Mouse (Mus musculus): ENCODE measurements around the gene Nit2.
"Not testable (repeated sequence)": the region's sequence is repeated elsewhere in the genome, so short reads cannot be mapped to it uniquely, and the experiment has no call there.

Nit2 gene

DNA sequence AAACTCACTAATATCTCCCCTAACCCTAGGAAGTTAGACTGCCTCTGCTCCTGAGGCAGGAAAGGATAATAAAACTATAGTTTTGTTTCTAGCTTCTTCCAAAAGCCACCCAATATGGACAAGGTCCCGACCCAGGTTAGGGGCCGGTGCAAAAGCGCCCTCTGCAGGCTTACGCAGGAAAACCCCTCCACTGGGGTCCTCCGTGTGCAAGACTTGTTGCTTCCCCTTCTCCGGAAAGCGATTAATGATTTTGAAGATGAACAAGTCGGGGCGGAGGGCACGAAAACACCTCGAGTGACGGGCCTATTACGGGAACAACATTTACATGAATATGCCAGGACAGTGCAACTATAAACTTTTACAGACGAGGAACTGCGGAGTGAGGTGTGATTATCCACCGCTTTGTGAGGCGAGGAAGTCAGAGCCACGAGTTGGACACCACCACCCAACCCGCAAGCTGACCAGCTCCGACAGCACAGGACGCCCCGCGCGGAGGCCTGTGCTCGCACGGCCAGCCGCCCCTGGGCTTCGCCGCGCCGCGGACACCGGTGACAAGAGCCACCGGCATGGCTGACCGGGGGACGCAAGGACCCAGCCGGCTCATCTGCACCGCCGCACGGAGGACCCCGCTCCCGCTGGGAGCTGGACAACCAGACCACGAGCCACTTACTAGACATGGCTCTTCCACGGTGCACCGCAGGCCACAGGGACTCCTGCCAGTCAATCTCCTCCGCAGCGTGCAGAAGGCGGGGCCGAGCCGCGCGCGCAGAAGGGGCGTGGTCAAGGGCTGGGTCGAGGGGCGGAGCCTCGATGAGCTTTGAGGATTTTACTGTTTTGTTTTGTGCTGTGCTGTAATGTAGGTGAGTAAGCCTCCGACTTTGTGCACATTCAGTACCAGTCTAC is at the start of gene Nit2:
Nit2 (minus strand) TSS at position 731 of the 903 bp plus-strand sequence.
- DNase-seq (ENCODE audit: extremely low spot score, low spot score) = peak; percentile 96

DNA sequence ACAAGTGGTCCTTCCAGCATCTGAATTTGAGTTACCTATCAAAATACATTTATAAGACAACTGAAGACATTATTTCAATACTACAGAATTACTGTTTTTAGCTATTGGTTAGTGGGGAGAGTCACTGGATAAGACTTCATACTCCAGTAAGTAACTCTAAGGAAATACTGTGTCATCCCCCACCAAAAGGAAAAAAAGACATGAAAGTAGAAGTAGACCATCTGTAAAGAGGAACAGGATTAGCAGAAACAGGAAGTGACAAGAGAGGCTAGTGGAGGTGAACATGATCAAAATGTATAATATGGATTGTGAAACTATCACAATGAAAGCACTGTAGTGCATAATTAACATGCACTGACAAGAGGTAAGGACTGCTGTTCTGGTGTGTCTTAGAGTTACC is 48.8 kb upstream of the Nit2 start:
- DNase-seq (ENCODE audit: extremely low spot score, low spot score) = no peak

DNA sequence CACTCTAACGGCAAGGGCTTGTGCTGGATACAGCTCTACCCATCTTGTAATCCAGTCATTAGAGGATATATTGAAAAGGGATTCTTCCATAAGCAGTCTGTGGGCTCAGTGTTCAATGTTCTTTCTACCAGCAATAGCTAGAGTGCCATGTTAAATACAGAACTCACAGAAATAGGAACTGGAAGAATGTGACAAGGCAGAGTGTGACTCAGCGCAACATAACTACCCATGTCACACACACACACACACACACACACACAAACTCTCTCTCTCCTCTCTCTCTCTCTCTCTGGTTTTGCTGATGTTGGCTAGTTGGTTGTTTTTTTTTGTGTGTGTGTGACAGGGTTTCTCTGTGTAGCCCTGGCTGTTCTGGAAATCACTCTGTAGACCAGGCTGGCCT is 43.9 kb upstream of the Nit2 start:
- no peak for DNase-seq (ENCODE audit: extremely low spot score, low spot score)

DNA sequence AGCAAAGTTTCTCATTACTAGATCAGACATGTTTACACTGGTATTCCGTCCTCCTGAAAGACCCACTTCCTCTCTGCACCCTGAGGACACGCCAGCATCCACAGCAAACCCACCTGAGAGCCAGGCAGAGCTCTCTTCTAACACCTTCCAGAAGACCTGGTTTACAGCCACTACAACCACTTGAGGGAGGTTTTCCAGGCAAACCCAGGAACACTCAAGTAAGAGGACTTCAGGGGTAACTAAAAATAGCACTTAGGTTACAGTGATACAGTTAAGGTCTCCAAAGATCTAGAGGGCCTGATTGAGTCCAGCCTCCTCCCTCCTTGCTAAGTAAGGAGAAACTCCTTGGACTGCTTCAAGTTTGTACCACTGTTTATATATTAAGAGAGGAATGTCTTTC is 41.2 kb upstream of the Nit2 start:
- DNase-seq (ENCODE audit: extremely low spot score, low spot score) = no peak

DNA sequence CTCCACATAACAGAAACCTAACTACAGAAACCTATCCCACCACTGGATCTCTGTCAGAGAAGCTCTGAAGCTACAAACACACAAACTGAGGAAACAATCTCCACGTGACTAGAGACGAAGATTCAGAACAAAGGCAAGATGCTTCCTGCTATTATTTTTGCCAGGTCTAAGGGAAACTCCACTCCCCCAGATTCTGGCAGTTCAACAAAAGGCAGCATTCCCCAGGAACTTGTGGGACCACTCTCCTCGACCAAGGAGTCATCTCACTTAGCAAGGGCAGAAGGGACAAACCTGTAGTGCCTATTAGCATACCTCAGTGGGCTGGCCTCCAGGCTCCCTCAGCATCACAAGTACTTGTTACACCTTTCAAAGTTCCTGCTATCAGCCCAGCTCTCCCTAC is 30.1 kb upstream of the Nit2 start:
- no peak for DNase-seq (ENCODE audit: extremely low spot score, low spot score)

DNA sequence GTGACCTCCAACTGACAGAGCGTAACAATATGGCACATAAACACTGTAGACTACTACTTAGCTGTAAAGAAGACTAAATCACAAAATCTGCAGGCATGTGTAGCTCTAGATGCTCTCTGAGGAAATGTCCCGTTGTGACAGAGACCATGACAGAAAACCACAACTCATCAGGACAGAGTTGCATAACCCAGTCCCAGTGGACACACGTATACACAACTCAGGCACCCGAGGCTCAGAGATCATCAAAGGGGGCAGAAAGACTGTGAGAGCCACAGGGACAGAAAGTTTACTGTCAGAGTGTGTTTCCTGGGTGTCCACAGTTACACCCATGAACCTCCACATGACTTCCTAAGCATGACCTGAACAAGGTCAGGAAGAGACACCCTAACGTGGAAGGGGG is 29.4 kb upstream of the Nit2 start:
- DNase-seq (ENCODE audit: extremely low spot score, low spot score) = no peak

DNA sequence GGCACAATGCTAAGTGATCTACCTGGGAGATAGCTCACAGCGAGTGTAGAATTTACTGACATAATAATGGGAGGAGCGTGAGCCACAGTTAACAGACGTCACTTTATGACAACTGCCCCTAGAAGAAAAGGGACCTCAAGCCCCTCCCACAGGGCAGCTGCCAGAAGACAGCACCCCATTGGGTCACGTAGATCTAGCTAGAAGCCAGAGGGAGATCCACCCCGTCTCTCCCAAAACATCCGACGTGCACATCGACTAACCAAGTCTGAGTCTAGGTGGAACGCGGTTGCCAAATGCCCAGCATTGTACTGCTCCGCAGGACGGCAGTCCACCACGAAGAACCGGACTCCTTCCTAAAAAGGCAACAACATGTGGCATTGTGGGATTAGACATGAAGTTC is 24.1 kb upstream of the Nit2 start:
- no peak for DNase-seq (ENCODE audit: extremely low spot score, low spot score)

DNA sequence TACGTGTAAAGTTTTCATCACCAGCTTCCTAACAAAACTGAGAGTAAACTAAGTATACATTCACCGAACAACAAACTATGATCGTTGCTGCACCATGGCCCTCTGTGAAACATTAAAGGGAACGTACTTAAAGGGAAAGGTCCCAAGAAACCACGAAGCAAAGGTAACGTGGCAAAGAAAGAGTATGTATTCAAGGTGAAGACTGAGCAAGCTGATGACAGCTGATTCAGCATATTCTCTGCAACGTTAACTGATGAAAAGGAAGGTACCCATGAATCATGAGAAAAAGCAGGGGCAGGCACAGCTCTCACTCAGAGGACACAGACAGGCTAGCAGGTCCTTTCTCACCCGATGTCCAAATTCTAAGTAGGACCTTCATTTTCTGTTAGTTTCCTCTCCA is 23.2 kb upstream of the Nit2 start:
- no peak for DNase-seq (ENCODE audit: extremely low spot score, low spot score)

DNA sequence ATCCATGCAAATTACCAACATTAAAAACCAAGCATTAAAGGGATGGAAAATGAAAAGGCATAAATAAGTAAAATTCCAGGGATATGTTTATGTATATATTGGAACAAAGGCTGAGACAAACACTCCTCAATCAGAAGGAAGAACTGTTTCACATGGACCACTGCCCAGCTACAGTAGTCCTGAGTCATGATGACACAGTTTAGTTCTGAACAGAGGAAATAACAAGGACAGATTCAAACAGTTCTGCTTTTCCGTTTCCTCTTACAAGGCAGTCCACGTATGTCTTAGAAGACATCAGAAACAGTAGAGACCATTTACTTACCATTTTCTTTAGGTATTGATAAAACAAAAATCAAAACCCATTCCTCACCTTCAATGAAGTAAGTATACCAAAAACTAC is 22.4 kb upstream of the Nit2 start:
- no peak for DNase-seq (ENCODE audit: extremely low spot score, low spot score)

DNA sequence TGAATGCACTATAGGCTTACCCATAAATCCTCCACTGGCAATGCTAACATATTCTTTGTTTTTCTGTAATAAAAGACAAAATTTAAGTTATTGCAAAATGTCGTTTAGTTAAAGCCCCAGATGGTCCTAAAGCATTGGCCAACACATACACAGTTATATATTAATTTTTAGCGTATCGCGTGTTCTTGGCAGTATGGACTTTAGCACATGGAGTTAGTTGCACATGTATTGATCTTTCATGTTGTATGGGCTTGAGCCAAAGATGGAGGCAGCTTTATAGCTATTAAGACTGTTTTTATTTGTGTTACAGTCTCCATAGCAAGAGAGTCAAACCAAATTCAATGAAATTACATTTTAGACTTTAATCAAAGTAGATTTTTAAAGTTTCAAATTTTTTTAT is 19.5 kb upstream of the Nit2 start:
- no peak for DNase-seq (ENCODE audit: extremely low spot score, low spot score)

DNA sequence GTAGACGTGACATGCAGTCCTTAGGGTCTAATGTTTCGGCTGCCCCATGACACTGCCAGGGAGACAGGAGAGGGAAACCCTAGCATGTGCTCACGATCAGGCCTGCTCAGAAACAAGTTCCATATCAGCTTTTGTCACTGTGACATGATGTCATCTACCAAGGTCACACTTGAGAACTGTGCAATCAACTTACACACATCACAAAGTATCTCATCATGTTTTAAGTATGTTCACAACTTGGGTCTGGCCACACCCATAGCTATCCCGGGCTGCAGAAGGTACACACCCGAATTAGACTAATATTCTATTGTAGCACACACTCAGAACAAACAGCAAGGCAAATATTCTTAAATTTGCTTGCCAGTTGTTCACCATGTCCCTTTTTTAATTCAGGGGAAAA is 14.9 kb upstream of the Nit2 start:
- no peak for DNase-seq (ENCODE audit: extremely low spot score, low spot score)

DNA sequence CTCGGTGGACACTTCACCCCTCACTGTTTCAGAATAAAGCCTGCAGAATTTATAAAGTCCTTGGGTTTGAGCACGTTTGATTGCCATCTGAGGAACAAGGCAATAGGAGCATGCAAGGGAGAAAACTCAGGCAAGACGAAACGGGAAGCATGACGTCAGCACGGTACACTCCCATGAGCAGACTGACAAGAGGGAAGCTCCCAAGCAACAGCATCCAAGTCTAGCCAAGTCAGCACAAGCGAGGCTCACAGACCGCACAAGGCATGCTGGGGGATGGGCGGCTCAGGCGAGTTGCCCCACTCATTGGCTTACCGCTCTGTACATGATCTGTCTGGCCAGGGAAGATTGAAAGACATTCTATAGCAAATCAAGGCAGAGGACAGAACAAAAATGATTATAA is 14.0 kb upstream of the Nit2 start:
- no peak for DNase-seq (ENCODE audit: extremely low spot score, low spot score)

DNA sequence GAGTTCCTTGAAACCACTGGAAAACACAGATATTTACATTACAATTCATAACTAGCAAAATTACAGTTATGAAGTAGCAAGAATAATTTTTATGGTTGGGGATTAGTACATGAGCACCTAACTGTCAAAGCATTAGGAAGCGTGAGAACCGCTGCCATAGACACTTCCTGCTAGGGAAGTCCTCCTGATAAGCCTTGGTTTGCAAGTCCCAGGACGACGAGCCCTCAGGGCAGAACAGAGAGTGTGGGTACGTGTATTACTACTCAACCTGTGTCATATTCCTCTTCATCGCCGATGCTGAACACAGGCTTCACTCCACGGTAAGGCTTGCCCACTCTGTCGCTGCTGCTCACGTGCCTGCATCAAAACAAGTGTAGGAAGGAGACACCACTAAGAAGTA is 10.5 kb upstream of the Nit2 start:
- no peak for DNase-seq (ENCODE audit: extremely low spot score, low spot score)

DNA sequence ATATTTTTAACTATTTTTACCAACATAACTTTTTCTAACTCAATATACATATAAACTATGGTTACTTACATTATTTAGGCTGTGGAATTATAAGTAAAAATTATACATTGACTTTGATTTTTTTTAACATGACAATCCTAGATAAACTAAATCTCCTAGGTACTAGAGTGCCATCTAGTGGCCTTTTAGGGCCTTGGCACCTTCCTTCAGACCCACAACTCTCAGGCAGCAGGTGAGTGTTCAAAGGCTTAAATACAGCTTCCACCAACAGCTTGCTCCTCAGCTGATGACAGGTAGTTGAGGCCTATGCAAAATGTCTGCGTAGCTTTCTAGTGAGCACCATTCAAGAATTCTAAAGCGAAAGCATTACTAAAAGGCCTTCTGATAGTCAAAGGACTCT is 10.1 kb upstream of the Nit2 start:
- no peak for DNase-seq (ENCODE audit: extremely low spot score, low spot score)

DNA sequence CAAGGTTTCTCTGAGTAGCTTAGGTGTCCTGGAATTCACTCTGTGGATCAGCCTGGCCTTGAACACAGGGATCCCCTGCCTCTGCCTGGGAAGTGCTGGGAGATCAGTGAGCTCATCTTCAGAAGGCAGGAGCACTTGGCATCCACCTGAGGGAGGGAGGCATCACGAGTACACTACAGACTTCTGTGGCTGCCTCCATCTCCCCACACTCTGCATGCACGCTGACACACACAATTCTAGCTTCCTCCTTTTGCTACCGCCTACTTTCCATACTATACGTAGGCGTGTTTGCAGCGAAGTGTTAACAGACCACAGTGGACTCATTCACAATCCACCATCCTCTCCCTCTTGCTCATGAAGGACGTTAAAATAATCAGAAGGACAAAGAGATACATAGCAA is 9.1 kb upstream of the Nit2 start:
- DNase-seq (ENCODE audit: extremely low spot score, low spot score) = no peak

DNA sequence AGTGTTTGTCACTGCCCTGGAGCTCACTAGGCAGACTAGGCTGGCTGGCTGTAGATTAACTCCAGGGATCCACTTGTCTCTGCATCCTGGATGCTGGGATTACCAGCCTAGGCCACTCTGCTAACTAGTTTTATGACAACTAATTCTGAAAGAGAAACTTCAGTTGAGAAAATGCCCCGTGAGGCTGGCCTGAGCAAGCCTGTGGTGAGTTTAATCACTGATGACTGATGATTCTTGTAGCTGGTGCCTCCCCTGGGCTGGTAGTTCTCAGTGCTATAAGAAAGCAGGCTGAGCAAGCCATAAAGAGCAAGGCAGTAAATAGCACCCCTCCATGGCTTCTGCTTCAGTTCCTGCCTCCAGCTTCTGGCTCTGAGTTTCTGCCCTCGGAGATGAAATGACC is 8.6 kb upstream of the Nit2 start:
- DNase-seq (ENCODE audit: extremely low spot score, low spot score) = no peak

DNA sequence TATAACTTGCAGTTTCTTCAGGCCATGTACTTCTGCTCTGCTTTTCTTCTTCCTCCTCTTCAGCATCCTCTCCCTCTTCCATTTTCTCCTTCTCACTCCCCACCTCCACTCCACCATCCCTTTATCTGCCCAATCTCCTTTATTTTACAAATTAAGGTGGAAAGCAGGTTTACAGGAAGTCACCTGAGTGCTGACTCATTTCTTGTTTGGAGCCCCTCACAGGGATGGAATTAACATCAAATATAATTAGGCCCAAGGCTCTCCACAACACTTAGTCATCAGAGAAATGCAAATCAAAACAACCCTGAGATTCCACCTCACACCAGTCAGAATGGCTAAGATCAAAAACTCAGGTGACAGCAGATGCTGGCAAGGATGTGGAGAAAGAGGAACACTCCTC is 7.3 kb upstream of the Nit2 start:
- DNase-seq (ENCODE audit: extremely low spot score, low spot score) = not testable (repeated sequence)

DNA sequence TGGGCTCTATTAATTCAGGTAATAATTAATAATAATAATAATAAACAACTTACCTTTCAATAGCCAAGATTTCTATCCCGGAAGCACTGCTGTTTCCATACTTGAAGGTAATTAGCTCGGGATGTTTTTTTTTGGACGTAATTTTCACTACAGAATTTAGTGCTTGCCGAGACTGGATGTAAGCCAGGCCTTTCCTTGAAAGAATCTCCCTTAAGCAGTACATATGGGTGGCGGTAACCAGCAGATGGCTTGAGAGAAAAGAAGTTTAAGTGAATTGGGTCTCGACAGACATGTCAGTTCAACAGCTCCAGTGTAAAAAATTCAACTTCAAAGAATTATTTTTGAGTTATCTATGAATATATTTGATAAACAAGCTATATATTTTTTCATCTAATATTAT is 4.4 kb upstream of the Nit2 start:
- no peak for DNase-seq (ENCODE audit: extremely low spot score, low spot score)

DNA sequence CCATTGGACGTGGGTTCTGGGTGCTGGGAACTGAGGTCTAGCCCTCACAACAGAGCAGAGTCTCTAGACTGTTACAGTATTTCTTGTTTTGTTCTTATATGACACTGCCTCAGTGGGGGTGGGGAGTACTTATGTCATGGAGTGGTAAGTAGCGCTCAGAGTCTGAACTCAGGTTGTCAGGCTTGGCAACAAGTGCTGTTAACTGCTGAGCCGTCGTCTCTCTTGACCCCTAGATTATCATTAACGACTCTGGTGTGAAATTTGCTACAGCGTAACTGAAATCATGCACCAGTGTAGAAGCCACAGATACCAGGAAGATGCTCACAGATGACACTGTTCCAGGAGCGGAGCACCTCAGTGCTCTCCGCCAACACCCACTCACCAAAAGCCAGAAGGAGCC is 4.0 kb upstream of the Nit2 start:
- DNase-seq (ENCODE audit: extremely low spot score, low spot score) = no peak

DNA sequence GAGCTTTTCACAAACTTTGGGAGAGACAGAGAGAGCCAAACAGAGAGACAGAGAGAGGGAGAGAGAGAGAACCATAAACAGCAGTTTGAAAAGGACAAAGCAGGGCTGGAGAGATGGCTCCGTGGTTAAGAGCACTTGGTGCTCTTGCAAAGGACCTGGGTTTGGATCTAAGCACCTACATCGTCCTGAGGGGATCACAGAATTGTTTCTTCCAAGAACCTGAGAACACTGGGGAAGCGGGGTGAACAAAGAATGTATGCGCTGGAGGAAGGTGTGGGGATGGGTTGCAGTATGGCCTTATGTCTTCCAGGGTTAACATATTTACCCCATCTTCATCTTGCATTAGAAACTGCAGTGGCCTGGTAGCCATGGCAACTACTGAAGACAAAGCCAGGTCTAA is 1.1 kb upstream of the Nit2 start:
- DNase-seq (ENCODE audit: extremely low spot score, low spot score) = no peak

DNA sequence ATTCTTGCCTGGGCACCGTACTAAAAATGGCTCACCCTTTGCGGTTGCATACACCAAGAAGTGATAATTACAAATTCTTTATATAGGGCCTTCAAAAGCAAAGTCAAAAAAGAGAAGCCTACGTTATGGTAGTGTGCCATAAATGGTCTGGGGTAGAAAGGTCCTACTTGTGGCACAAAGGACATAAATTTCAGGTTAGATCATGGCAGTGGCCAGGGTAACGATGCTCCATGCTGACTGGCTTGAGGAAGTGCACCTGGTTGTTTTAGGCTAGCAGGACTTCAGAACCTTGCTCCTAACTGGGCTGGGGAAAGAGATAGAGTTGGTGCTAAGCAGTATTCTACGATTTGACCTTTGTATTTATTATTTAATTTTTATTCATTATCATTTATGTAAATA is 372 bp upstream of the Nit2 start:
- DNase-seq (ENCODE audit: extremely low spot score, low spot score) = no peak

DNA sequence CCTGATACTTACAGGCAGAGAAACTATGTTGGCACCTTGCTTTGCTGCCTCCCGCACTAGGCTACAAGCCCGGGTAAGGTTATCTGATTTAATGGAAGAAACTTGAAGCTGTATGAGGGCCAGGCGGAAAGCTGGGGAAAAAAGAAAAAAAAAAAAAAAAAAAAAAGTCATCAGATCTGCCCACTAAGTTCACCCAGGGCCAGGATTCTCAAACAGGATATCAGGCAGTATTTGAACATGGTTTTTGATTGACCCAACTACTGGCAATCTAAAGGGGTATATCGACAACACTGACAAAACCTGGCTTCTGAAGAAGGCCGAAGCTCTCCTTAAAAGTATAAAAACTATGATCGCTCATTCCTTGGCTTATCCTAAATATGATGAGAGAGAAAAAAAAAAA is 1.1 kb downstream of the Nit2 start:
- no peak for DNase-seq (ENCODE audit: extremely low spot score, low spot score)

DNA sequence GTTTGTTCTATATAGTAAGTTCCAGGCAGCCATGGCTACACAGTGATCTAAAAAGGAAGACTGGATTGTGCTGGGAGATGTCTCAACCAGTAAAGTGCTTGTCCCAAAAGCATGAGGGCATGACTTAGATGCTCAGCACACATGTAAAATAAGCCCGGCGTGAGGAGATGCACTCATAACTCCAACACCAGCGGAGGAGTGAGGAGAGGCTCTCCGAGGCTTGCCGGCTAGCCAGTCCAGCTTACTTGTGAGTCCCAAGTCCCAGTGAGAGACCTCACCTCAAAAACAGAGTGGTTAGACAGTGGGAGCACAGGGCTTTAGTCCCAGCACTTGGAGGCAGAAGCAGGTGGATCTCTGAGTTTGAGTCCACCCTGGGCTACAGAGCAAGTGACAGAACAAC is 2.0 kb downstream of the Nit2 start:
- DNase-seq (ENCODE audit: extremely low spot score, low spot score) = no peak

DNA sequence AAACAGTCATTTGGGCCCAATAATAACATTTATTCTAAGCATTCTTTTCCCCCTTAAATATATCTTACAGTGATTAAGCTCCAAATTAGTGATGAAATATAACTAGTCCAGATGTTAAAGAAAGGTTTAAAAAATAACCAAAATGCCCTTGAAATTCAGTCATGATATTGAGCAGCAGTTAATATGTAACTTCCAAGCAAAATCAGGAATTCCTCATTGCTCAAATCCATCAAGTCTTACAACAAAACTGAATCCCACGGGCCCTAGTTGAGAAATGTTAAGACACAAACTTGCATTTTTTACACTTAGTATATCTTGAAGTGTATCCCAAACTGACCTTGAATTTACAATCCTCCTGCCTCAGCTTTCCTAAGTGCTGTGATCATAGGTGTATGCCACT is 3.4 kb downstream of the Nit2 start:
- no peak for DNase-seq (ENCODE audit: extremely low spot score, low spot score)
